Mouse (Mus musculus) lung, embryonic 16.5 days (tissue): ENCODE results near the gene Gabarapl1. TPM values are rescaled to one million over a fixed set of nuclear protein-coding genes. Genes with fewer than 3 reads are reported as not detected.
A peak's percentile ranks its signal among the peaks of the same experiment; 100 is the strongest.

Source experiments
- ATAC-seq: fragments of 200-750 bp; cut with Nextera tagmentation; 2 replicates; pipeline ENCODE4 v1.8.0; 2017; ENCODE audit warnings: low read depth, mild to moderate bottlenecking, moderate library complexity
- H3K27ac ChIP-seq: fragments of 300-500 bp; sonication (generic); 2 replicates; pipeline ENCODE4 v1.5.1; 2014; ENCODE audit warnings: mild to moderate bottlenecking, control low read depth, low read length
- H3K27me3 ChIP-seq: fragments of 300-500 bp; sonication (generic); 2 replicates; pipeline ENCODE4 v1.6.1; 2014; ENCODE audit warnings: low read depth, low read length, mixed read lengths; ENCODE audit not compliant: control insufficient read depth, insufficient read depth
- H3K36me3 ChIP-seq: fragments of 300-500 bp; sonication (generic); 2 replicates; pipeline ENCODE4 v1.6.1; 2014; ENCODE audit warnings: low read length; ENCODE audit not compliant: control insufficient read depth, insufficient read depth
- H3K4me1 ChIP-seq: fragments of 300-500 bp; sonication (generic); replicated peaks from 2 replicates; pipeline ENCODE4 v1.6.1; 2014; ENCODE audit warnings: low read length, mixed read lengths; ENCODE audit not compliant: control insufficient read depth, insufficient read depth
- H3K4me2 ChIP-seq: fragments of 300-500 bp; sonication (generic); 2 replicates; pipeline ENCODE4 v1.6.1; 2014; ENCODE audit warnings: low read depth, low read length, control low read depth
- H3K4me3 ChIP-seq: fragments of 300-500 bp; sonication (generic); 2 replicates; pipeline ENCODE4 v1.5.1; 2014; ENCODE audit warnings: mild to moderate bottlenecking, low read length, control low read depth
- H3K9ac ChIP-seq: fragments of 300-500 bp; sonication (generic); 2 replicates; pipeline ENCODE4 v1.6.1; 2014; ENCODE audit warnings: low read length, control low read depth
- H3K9me3 ChIP-seq: fragments of 300-500 bp; sonication (generic); 2 replicates; pipeline ENCODE4 v1.6.1; 2016; ENCODE audit warnings: low read length; ENCODE audit not compliant: control insufficient read depth
- WGBS: fragments of 180-500 bp; shearing (Covaris S2); extraction: QIAGEN DNeasy Blood & Tissue Kit; methylation state at CpG from one replicate; pipeline ENCODE4 v1.1.7; 2014; 5-methylcytosine and 5-hydroxymethylcytosine counted together
- polyA plus RNA-seq: library from polyadenylated mRNA; unstranded; fragments of >200 nt; fragmentation: Nextera tagmentation; extraction: Ambion mirVana; gene quantifications from 2 replicates; pipeline ENCODE4 v1.2.1, GENCODE M21; 2015

Gabarapl1 gene
- polyA plus RNA-seq, 1 experiment from 2014 or later = 48.0 TPM

DNA sequence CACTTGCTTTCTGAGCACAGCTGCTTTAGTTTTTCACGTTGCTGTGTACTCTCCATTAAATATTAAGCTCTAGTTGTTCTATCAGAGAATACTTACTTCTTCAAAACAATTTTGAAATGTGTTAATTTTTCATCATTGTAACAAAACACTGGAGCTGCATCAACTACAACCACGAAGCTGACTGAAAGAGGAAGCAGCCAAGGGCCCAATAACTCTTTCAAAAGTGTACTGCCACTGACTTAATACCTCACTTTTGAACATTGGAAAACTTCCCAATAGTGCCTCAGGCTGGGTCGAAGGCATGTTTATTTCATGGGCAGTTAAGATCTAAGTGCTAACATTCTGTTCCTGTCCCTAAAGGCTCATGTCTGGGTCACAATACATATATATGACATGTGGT is 15.0 kb downstream of the Gabarapl1 start:
- Histone ChIP-seq H3K4me2 (no peak overlapping the region), H3K4me3 (no peak overlapping the region), H3K27me3 (no peaks in the 10 kb centered on the region), H3K4me1 (no peaks in the 10 kb centered on the region), H3K27ac (no peak overlapping the region), H3K36me3 (no peaks in the 10 kb centered on the region), H3K9me3 (no peaks in the 10 kb centered on the region), H3K9ac (no peak overlapping the region)
- no peak for ATAC-seq
- WGBS = 43% methylated on average over 3 of the region's 3 CpGs

DNA sequence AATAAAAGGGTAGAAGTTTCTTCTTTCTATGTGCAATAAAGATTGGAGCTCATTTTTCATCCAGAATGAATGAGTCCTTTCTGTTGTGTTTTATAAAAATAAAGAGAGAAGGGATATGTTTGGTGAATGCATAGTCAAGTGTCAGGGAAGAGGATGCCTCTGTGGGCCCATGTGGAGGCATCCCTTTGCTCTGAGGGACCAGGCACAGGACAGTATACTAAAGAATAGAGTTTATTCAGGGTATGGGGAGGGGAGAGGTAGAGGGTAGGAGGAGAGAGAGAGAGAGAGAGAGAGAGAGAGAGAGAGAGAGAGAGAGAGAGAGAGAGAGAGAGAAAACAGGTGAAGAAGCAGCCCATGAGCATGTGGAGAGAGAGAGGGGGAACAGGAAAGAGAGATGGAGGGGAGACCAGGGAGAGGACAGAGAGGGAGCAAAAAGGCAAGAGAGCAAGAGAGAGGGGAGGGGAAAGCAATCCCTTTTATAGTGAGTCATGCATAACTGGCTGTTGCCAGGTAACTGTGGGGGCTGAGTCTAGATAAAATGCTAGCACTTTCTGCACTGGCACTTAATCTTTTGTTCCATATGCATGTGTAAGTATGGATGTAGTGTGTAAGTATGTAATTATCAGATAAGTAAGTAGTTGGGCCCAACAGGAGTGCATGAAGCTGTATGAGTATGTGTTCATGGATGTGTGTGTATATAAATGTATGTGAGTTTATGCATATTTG is 24.5 kb downstream of the Gabarapl1 start:
- no peak for ATAC-seq
- H3K36me3 ChIP-seq = no peaks in the 10 kb centered on the region
- no peak overlapping the region for H3K9ac ChIP-seq
- H3K4me1 ChIP-seq = no peaks in the 10 kb centered on the region
- H3K4me2 ChIP-seq = no peak overlapping the region
- H3K27ac ChIP-seq = no peak overlapping the region
- no peaks in the 10 kb centered on the region for H3K9me3 ChIP-seq
- no peak overlapping the region for H3K4me3 ChIP-seq
- H3K27me3 ChIP-seq = no peaks in the 10 kb centered on the region

DNA sequence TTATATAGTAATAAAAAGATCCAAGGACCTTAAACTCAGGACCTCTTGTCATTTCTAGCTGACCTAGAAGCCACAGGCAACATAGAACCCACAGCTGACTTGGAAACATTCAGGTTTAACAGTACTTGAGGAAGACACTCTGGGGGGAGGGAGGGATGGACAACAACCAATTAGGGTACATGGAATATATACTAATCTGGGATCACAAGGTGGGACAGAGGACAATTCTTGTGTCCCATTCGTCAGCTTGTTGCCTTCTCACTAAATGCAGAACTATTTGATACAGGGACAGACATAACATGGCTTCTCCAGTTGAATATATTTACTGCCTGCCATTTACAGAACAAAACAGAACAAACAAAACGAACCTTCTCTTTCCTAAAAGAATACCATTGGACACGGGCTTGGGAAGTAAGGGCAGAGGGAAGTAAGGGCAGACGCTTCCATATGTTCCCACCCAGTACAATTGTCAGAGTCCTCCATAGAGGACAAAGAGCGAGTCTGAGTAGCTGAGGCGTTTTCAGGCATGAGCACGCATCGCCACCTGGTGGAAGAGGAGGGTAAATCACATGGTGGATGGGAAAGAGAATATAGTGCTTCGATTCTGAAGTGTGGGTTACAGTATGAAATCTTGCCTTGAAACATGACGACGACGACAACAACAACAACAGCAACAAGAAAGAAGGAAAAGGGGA is 26.1 kb downstream of the Gabarapl1 start:
- Histone ChIP-seq H3K27me3 (no peaks in the 10 kb centered on the region), H3K36me3 (no peaks in the 10 kb centered on the region), H3K4me1 (no peaks in the 10 kb centered on the region), H3K4me3 (no peak overlapping the region), H3K9me3 (no peaks in the 10 kb centered on the region), H3K4me2 (no peak overlapping the region), H3K27ac (no peak overlapping the region), H3K9ac (no peak overlapping the region)
- peak; percentile 72 for ATAC-seq
- WGBS = 16% methylated on average over 12 of the region's 12 CpGs

DNA sequence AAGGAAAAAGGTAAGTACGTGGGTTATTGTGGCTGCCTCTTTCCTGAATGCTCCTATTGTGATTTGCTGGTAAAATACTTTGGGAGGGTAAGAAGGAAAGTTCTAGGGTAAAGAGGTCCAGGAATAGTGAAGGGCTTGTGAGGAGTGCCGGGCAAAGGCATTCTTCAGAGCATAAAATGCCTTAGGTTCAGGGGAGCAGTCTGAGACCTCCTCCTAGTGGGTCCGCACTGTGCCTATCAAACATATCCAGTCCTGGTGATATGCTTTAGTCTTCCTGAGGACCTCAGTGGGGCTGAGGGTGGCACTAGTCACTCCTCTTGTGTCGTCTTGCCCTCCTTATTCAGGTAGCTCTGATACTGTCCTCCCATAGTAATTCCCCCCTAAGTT is 26.7 kb downstream of the Gabarapl1 start:
- no peak overlapping the region for H3K4me2 ChIP-seq
- no peak overlapping the region for H3K27ac ChIP-seq
- no peak overlapping the region for H3K9ac ChIP-seq
- no peaks in the 10 kb centered on the region for H3K36me3 ChIP-seq
- 48% methylated on average over 4 of the region's 4 CpGs for WGBS
- H3K4me3 ChIP-seq = no peak overlapping the region
- no peaks in the 10 kb centered on the region for H3K27me3 ChIP-seq
- no peaks in the 10 kb centered on the region for H3K4me1 ChIP-seq
- no peak for ATAC-seq
- no peaks in the 10 kb centered on the region for H3K9me3 ChIP-seq

DNA sequence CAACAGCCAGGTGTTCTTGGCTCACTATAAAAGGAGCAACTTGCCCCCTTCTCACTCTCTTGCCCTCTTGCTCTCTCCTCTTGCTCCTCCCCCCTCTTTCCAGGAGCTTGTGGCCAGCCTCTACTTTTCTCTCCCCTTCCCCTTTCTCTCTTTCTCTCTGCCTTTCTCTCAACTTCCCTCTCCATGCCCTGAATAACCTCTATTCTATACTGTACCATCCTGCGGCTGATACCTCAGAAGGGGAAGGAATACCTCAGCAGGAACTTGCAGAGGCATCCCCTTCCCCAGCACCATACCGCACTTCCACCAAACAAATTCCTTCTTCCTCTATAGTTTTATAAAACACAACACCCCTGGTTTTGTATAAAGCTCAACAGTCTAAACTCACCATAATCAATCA is 32.3 kb downstream of the Gabarapl1 start:
- H3K4me2 ChIP-seq = no peak overlapping the region
- H3K4me1 ChIP-seq = no peaks in the 10 kb centered on the region
- H3K9ac ChIP-seq = no peak overlapping the region
- H3K4me3 ChIP-seq = no peak overlapping the region
- H3K27ac ChIP-seq = no peak overlapping the region
- H3K36me3 ChIP-seq = no peaks in the 10 kb centered on the region
- H3K27me3 ChIP-seq = no peaks in the 10 kb centered on the region
- H3K9me3 ChIP-seq = no peaks in the 10 kb centered on the region
- ATAC-seq = no peak
- 77% methylated on average over 2 of the region's 2 CpGs for WGBS

DNA sequence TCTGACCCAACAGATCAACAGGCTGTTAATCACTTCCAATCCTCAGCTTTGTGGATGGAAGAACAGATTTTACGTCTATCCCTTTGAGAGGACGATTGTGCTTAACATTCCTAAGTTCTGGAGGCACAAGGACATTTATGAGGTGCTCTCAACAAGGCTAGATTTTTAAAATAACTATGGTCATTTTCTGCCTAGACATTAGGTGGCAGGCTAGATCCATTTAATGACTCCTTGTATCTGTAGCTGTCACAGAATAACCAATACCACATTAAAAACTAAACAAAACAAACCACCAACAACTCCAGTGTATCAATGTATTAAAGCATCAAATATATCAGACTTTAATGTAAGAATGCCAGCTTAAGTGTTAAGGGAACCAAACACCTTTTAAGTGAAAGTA is 42.4 kb downstream of the Gabarapl1 start:
- Histone ChIP-seq H3K27me3 (no peaks in the 10 kb centered on the region), H3K4me3 (no peak overlapping the region), H3K36me3 (no peaks in the 10 kb centered on the region), H3K4me2 (no peak overlapping the region), H3K9me3 (no peaks in the 10 kb centered on the region), H3K9ac (no peak overlapping the region), H3K4me1 (no peaks in the 10 kb centered on the region), H3K27ac (no peak overlapping the region)
- WGBS = 17% methylated on average over 2 of the region's 2 CpGs
- ATAC-seq = no peak

DNA sequence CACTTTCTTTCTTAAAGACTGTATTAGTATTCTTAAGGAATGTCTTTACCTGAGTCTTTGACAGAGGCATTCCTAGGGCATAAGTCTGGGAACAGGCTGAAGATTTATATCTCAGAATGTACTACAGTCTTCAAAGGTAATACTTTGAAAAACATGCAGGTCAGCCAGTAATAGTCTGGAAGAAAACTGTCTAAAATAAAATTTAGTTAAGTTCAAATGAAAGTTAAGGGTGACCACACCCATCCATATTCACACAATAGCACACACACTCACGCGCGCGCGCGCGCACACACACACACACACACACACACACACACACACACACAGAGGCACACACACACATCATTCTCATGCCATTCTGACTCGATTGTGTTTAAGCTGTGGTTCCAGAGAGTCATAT is 44.6 kb downstream of the Gabarapl1 start, which contains the start of gene Klre1:
Gene Klre1, plus strand, starts transcription at position 301 of the 400 bp plus-strand sequence.
- Histone ChIP-seq H3K4me3 (no peak within 1 kb of the TSS), H3K9me3 (no peaks in the 10 kb centered on the region), H3K27me3 (no peaks in the 10 kb centered on the region), H3K4me1 (no peaks in the 10 kb centered on the region), H3K9ac (no peak within 1 kb of the TSS), H3K27ac (no peak within 1 kb of the TSS), H3K36me3 (no peaks in the 10 kb centered on the region), H3K4me2 (no peak within 1 kb of the TSS)
- no peak for ATAC-seq
- WGBS = 89% methylated on average over 8 of the region's 8 CpGs

DNA sequence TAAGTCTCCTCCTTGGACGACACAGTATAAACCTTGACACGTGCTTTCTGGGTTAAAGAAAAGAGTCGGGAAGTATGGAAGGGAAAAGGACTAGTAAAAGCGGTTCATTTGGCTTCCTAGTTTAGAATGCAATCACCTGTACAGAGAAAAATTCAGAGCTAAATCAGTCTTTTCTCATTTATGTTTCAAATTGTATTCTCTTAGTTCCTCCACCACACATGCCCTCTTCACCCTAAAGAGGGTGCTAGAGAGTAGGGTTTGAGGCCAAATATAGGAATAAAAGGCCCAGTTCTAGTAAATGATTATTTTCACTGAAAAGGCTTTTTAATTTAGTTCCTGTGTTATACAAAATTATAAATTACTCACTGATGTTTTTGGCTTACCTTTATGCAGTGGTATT is 48.3 kb downstream of the Gabarapl1 start:
- no peaks in the 10 kb centered on the region for H3K4me1 ChIP-seq
- H3K27ac ChIP-seq = no peak overlapping the region
- no peak overlapping the region for H3K9ac ChIP-seq
- H3K27me3 ChIP-seq = no peaks in the 10 kb centered on the region
- ATAC-seq = no peak
- H3K4me2 ChIP-seq = no peak overlapping the region
- no peaks in the 10 kb centered on the region for H3K36me3 ChIP-seq
- no peak overlapping the region for H3K4me3 ChIP-seq
- 67% methylated on average over 4 of the region's 4 CpGs for WGBS
- no peaks in the 10 kb centered on the region for H3K9me3 ChIP-seq

DNA sequence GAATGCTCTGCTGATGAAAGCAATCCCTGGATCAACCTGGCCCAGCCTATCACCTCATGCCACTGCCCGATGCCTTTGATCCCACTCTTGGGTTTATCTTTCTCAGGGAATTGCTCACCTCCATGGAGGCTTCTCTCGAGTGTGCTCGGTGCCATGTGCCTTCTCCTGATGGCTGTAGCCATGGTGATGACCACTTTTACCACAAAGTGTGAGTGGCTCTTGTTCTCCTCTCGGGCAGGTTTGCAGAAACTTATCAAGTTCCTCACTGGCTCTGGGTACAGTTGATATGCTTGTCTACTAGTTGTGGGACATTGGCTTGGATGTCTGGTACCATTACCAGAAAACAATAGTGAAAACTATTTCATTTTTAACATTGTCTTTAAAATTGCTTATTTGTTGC is 48.9 kb downstream of the Gabarapl1 start:
- Histone ChIP-seq H3K4me1 (no peaks in the 10 kb centered on the region), H3K9ac (no peak overlapping the region), H3K4me2 (no peak overlapping the region), H3K27me3 (no peaks in the 10 kb centered on the region), H3K27ac (no peak overlapping the region), H3K9me3 (no peaks in the 10 kb centered on the region), H3K4me3 (no peak overlapping the region), H3K36me3 (no peaks in the 10 kb centered on the region)
- no peak for ATAC-seq
- 37% methylated on average over 4 of the region's 4 CpGs for WGBS
